Mouse (Mus musculus) brain, embryonic 14.5 days (tissue): ENCODE data around the gene Coq8b.

ENCODE experiments used
- CTCF ChIP-seq: fragments of 200-500 bp; IDR thresholded peaks from 2 replicates; pipeline ENCODE4 v1.5.1; 2012; ENCODE audit warnings: inconsistent platforms, mild to moderate bottlenecking, moderate library complexity, borderline replicate concordance; ENCODE audit not compliant: insufficient read depth, insufficient read length; ENCODE audit errors: extremely low read depth
- POLR2A ChIP-seq: fragments of 200-500 bp; IDR thresholded peaks from 2 replicates; pipeline ENCODE4 v1.6.1; 2012; ENCODE audit warnings: mild to moderate bottlenecking, inconsistent platforms, borderline replicate concordance; ENCODE audit not compliant: poor library complexity, insufficient read depth, insufficient read length, severe bottlenecking; ENCODE audit errors: extremely low read depth

GRCm38 (mm10) chr7:27232781-27233281 lies at the start of gene Coq8b:
- TF ChIP-seq CTCF (no peak; the same call in 1 of the 2 replicates), POLR2A (peak; percentile 19; the same call in 1 of the 2 replicates)
